Mouse (Mus musculus) lung, embryonic 15.5 days (tissue): Measurements from ENCODE around the gene Zfp719. TPM values are rescaled to one million over a fixed set of nuclear protein-coding genes. Genes with fewer than 3 reads are reported as not detected.
A peak's percentile ranks its signal among the peaks of the same experiment; 100 is the strongest.

Experiments used
- ATAC-seq: fragments of 200-750 bp; cut with Nextera tagmentation; 2 replicates; pipeline ENCODE4 v1.8.0; 2017; ENCODE audit warnings: moderate number of reproducible peaks, borderline replicate concordance; ENCODE audit not compliant: low FRiP score, low TSS enrichment; ENCODE audit errors: extremely low read depth
- H3K27ac ChIP-seq: fragments of 300-500 bp; sonication (generic); 2 replicates; pipeline ENCODE4 v1.5.1; 2015; ENCODE audit warnings: moderate library complexity, mild to moderate bottlenecking, inconsistent platforms
- H3K27me3 ChIP-seq: fragments of 300-500 bp; sonication (generic); 2 replicates; pipeline ENCODE4 v1.6.1; 2015; ENCODE audit warnings: inconsistent platforms
- H3K36me3 ChIP-seq: fragments of 300-500 bp; sonication (generic); 2 replicates; pipeline ENCODE4 v1.6.1; 2015; ENCODE audit warnings: inconsistent platforms
- H3K4me1 ChIP-seq: fragments of 300-500 bp; sonication (generic); 2 replicates; pipeline ENCODE4 v1.6.1; 2015; ENCODE audit warnings: inconsistent platforms
- H3K4me2 ChIP-seq: fragments of 300-500 bp; sonication (generic); 2 replicates; pipeline ENCODE4 v1.6.1; 2015; ENCODE audit warnings: inconsistent platforms, mild to moderate bottlenecking, moderate library complexity
- H3K4me3 ChIP-seq: fragments of 300-500 bp; sonication (generic); 2 replicates; pipeline ENCODE4 v1.5.1; 2015; ENCODE audit warnings: mild to moderate bottlenecking, inconsistent platforms
- H3K9ac ChIP-seq: fragments of 300-500 bp; sonication (generic); 2 replicates; pipeline ENCODE4 v1.6.1; 2015; ENCODE audit warnings: inconsistent platforms
- H3K9me3 ChIP-seq: fragments of 300-500 bp; sonication (generic); 2 replicates; pipeline ENCODE4 v1.6.1; 2016; ENCODE audit warnings: inconsistent platforms
- WGBS: fragments of 180-500 bp; shearing (Covaris S2); methylation state at CpG from one replicate; pipeline ENCODE4 v1.1.7; 2015; 5-methylcytosine and 5-hydroxymethylcytosine counted together
- polyA plus RNA-seq: library from polyadenylated mRNA; unstranded; fragments of >200 nt; fragmentation: Nextera tagmentation; extraction: Ambion mirVana; gene quantifications from 2 replicates; pipeline ENCODE4 v1.2.1, GENCODE M21; 2015

Gene Zfp719
- polyA plus RNA-seq: 13.1 and 13.5 TPM in 2 replicates

DNA sequence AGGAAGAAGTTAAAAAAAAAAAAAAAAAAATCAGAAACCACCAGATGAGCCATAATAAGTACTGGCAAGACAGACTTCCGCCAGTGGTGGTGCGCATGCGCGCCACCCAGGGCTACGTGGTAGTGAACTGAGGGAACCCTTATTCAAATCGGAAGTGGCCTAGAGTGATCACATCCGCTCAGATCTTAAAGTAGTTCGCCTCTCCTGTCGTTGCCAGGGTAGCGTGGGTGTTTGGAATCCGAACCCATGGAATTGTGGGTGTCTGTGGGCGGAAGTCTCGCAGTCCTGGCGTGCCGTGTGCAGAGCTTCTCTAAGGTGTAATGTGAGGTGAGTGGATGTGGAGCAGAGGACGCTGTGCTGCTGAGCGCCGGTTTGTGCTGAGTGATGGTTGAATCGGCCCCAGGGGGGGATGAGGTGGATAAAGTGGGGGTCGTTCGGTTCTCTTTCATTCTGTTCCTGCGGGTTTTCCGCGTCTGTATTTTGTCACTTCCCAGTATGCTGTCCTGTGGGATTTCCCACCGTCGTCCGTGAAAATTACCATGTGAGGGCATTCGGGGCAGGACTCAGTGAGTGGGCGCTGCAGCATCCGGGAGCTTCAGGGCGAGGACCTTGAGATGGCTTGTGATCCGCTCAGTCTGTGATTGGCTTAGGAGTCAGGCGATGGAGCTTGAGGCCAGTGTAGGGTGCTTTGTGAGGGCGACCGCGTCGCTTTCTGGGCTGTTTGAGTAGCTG is at the start of gene Zfp719:
Gene Zfp719 (plus strand): TSS at position 171 of the 732 bp plus-strand sequence.
- peak within 1 kb of the TSS; percentile 90 for H3K27ac ChIP-seq
- peaks cover 14% of the 10 kb centered on the region for H3K36me3 ChIP-seq
- no peaks in the 10 kb centered on the region for H3K9me3 ChIP-seq
- no peaks in the 10 kb centered on the region for H3K27me3 ChIP-seq
- WGBS: under 1% methylated on average over 37 of the region's 37 CpGs
- H3K9ac ChIP-seq: peak within 1 kb of the TSS; percentile 79
- peaks cover 10% of the 10 kb centered on the region for H3K4me1 ChIP-seq
- peak; percentile 97 for ATAC-seq
- peak within 1 kb of the TSS; percentile 86 for H3K4me3 ChIP-seq
- peak within 1 kb of the TSS; percentile 63 for H3K4me2 ChIP-seq

DNA sequence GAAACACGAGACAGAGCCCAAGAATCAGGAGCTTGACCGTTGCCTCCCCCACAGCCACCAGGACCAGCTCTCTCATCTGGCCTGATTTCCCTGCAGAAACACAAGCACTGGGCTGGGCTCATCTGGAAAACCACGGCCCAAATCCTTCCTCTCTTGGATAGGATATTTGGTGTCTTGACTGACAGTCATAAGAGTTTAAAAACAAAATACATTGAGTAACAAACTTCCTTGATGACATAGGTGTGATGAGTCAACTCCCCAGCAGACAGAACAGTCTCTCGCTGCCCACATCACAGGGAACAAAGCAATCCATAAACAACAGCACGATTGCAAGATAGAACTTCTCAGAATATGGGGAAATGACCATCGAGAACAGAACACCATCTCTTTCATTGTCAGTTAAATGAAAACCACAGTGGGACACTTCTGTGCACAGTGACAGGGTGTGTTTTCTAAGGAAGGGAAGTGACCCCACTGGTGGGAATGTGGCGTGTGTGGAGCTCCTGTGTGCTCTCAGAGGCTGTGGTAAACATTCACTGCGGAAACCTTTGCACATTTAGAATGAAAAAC is 49.1 kb upstream of the Zfp719 start:
- WGBS: 58% methylated on average over 8 of the region's 8 CpGs
- Histone ChIP-seq H3K27ac (no peak overlapping the region), H3K4me2 (no peak overlapping the region), H3K4me1 (no peaks in the 10 kb centered on the region), H3K36me3 (no peaks in the 10 kb centered on the region), H3K27me3 (no peaks in the 10 kb centered on the region), H3K9me3 (no peaks in the 10 kb centered on the region), H3K4me3 (no peak overlapping the region), H3K9ac (no peak overlapping the region)
- ATAC-seq: no peak

DNA sequence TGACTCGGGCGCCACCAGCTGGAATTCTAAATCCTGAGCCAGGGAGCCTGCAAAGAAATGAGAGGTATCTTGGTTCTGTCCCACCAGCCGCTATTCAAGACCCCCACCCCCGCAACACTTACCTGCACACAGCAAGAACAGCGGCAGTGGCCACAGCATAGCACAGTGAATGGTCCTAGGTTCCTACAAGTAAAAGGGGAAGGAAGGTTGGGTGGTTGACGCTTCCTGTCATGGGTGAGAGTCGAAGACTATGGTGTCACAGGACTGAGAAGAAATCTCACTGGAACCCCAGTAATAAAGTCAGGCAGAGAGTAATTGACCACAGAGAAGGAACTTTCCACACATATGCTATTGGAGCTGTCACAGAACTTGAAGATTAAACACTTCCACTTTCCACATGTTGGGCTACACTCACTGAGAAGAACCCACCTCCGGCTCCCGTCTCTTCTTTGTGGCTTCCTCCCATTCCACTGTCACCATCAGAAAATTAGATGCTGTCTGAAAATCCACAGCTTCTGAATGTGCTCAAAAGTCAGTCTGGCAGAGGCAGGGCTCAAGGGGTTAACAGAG is 46.4 kb upstream of the Zfp719 start:
- H3K4me2 ChIP-seq: no peak overlapping the region
- H3K4me1 ChIP-seq: no peaks in the 10 kb centered on the region
- no peak overlapping the region for H3K4me3 ChIP-seq
- H3K36me3 ChIP-seq: no peaks in the 10 kb centered on the region
- no peak for ATAC-seq
- WGBS: 78% methylated on average over 9 of the region's 9 CpGs
- H3K27ac ChIP-seq: no peak overlapping the region
- H3K27me3 ChIP-seq: no peaks in the 10 kb centered on the region
- no peak overlapping the region for H3K9ac ChIP-seq
- no peaks in the 10 kb centered on the region for H3K9me3 ChIP-seq

DNA sequence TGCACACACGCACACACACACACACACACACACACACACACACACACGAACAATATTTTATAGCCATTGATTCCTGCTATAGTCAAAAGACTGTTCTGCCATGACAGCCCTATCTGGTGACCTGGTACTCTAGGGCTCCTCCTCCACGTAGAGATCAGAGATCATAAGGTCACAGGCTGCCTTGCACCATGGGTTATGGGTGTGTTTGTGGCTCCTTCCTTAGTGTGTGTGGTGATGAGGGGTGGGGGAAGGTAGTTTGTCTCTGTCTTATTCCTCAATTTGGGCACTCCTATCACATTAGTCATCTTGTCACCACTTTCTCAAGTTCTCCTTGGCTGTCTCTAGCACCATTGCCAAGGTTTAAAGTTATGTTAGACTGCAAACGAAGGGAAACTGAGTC is 40.9 kb upstream of the Zfp719 start:
- Histone ChIP-seq H3K4me1 (no peaks in the 10 kb centered on the region), H3K4me3 (no peak overlapping the region), H3K9ac (no peak overlapping the region), H3K27ac (no peak overlapping the region), H3K4me2 (no peak overlapping the region), H3K9me3 (no peaks in the 10 kb centered on the region), H3K27me3 (no peaks in the 10 kb centered on the region), H3K36me3 (no peaks in the 10 kb centered on the region)
- 65% methylated on average over 4 of the region's 4 CpGs for WGBS
- no peak for ATAC-seq

DNA sequence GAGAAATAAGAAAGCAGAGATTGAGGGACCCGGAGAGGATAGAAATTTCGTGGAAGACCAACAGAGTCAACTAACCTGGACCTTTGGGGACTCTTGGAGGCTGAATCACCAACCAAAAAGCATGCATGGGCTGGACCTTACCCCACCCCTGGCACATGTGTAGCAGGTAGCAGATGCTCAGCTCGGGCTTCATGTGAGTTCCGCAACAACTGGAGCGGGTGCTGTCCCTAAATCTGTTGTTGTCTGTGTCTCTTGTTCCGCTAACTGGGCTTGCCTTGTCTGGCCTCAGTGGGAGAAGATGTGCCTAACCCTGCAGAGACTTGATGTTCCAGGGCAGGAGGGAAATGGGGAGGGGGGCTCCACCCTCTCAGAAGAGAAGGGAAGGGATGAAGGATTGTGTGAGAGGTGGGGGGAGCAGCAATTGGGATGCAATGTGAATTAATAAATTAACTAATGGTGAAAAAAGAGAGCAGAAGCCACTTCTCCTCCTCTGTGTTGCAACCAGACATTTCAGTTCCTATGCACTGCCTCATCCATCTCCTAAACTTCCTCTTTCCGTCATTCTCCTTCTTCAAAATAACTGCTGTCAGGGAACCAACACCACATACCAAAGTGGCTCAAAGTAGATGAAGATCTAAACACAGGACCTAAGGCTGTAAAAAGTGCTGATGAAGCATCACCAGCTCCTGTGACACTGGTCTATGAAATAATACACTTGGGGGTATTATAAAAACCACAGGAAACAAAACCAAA is 35.0 kb upstream of the Zfp719 start, which contains the start of gene Cd33:
Gene Cd33 (minus strand): TSS at position 204 of the 753 bp plus-strand sequence.
- 72% methylated on average over 7 of the region's 7 CpGs for WGBS
- Histone ChIP-seq H3K9ac (no peak within 1 kb of the TSS), H3K4me3 (no peak within 1 kb of the TSS), H3K27me3 (no peaks in the 10 kb centered on the region), H3K9me3 (no peaks in the 10 kb centered on the region), H3K4me2 (no peak within 1 kb of the TSS), H3K4me1 (no peaks in the 10 kb centered on the region), H3K36me3 (no peaks in the 10 kb centered on the region), H3K27ac (no peak within 1 kb of the TSS)
- ATAC-seq: no peak

DNA sequence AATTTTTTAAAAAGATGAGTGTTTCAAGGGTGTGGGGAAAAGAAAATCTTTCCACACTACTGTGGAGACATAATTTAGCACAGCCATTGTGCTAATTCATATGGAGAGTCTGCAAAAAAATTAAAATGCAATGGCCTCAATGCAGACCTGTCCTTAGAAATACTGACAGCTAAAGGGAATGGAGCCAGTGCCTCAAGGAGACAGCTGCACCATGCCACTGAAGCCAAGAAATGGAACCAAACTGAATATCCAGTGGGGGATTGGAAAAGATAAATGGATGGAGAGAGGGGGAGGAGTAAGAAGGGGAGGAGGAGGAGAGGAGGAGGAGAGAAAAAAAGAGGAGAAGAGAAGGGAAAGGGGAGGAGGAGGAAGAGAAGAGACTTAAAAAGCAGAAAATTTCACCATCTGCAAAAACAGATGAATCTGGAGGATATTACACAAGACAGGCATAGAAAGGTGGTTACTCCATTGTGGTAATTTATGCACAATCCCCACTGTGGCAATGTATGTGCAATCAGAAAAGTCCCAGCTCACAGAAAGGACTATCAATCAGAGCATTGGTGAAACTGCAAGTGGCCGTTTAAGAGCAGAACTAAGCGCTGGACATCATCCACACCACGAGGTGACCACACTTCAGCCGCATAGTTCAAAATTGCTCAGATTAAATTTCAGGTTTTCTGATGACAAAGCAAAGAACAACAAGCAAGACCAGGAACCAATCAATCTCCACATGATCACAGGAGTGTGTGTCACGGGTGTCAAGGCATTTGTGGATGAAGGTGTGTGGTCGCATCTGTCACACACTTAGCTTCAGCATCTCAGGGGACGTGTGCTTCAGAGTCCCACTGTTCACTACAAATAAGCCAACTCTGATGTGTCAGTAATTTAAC is 33.5 kb upstream of the Zfp719 start:
- Histone ChIP-seq H3K9me3 (no peaks in the 10 kb centered on the region), H3K4me2 (no peak overlapping the region), H3K27me3 (no peaks in the 10 kb centered on the region), H3K4me3 (no peak overlapping the region), H3K4me1 (no peaks in the 10 kb centered on the region), H3K36me3 (no peaks in the 10 kb centered on the region), H3K27ac (no peak overlapping the region), H3K9ac (no peak overlapping the region)
- WGBS: 47% methylated on average over 7 of the region's 7 CpGs
- no peak for ATAC-seq

DNA sequence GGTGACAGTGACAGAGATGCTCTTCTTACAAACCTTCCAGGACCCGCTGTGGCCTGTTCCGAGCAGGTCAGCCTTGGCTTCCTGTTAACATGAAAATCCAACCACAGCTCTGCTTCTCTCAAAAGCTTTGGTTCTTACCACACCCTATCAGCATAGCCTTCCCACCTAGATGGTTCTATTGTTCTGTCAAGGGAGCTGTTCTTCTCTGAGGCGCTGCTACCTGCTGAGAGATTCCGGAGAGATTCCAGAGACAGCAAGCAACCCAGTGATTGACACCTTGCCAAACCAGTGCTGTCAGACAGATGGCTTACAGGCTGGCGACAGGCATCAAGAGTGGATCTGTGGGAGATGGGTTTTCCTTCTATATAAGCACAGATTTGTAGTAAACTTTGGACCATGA is 31.7 kb upstream of the Zfp719 start:
- no peak overlapping the region for H3K9ac ChIP-seq
- H3K36me3 ChIP-seq: no peaks in the 10 kb centered on the region
- H3K4me1 ChIP-seq: no peaks in the 10 kb centered on the region
- H3K27ac ChIP-seq: no peak overlapping the region
- H3K27me3 ChIP-seq: no peaks in the 10 kb centered on the region
- H3K4me3 ChIP-seq: no peak overlapping the region
- H3K9me3 ChIP-seq: no peaks in the 10 kb centered on the region
- H3K4me2 ChIP-seq: no peak overlapping the region
- 26% methylated on average over 5 of the region's 5 CpGs for WGBS
- ATAC-seq: no peak

DNA sequence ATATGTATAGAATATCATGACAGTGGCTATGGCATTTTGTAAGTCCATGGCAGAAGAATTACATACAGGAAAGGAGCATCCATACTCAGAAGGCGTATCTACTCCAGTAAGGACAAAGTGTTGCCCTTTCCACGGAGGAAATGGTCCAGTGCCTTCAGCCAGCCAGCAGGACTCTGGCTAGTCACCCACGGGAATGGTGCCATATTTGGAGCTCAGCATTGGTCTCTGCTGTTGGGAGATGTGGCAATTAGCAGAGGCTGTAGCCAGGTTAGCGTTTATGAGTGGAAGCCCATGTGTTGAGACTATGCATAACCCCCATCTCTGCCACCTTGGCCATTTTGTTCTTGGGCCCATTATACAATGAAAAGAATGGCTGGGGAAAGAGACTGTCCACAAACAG is 31.2 kb upstream of the Zfp719 start:
- 78% methylated on average over 4 of the region's 4 CpGs for WGBS
- H3K4me3 ChIP-seq: no peak overlapping the region
- H3K4me1 ChIP-seq: no peaks in the 10 kb centered on the region
- no peaks in the 10 kb centered on the region for H3K27me3 ChIP-seq
- ATAC-seq: no peak
- H3K9me3 ChIP-seq: no peaks in the 10 kb centered on the region
- H3K4me2 ChIP-seq: no peak overlapping the region
- H3K36me3 ChIP-seq: no peaks in the 10 kb centered on the region
- H3K9ac ChIP-seq: no peak overlapping the region
- no peak overlapping the region for H3K27ac ChIP-seq

DNA sequence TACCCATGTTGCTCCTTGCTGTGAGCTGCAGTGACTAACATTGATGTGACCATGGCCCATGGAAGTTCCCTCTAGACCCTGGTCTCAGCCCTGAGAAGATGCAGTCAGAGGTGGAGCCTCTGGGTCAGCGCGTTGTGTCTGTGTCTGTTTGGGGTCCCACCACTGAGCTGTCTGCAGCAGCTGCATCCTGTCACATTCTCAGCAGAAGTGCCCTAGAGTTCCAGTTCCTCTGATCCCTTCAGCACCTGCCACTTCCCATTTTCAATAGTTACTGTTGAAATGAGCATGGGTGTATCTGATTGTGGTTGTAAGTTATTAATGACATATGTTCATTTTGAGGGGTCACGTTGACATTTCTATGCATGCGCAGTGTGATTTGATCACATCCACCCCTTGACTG is 26.3 kb upstream of the Zfp719 start:
- whole genome bisulfite sequencing: 68% methylated on average over 4 of the region's 4 CpGs

DNA sequence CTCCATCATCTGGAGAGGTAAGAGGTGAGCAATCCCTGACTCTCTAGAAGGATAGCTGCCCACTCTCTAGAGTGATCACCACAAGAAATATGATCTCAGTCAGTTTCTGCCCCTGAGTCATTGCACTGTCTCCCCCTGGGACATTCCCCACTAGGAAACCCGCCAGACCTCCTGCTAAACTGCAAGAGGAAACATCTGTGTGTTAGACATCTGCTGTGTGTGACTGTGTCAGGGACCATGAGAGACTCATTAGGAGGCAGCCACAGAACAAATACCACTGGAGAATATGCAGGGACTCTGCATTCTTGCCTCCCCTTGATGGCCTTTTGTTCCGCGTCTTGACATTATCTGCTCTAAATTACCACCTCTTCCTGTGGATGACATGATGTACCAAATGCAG is 24.9 kb upstream of the Zfp719 start:
- Histone ChIP-seq H3K36me3 (no peaks in the 10 kb centered on the region), H3K4me2 (no peak overlapping the region), H3K9me3 (no peaks in the 10 kb centered on the region), H3K27ac (no peak overlapping the region), H3K4me1 (no peaks in the 10 kb centered on the region), H3K27me3 (no peaks in the 10 kb centered on the region), H3K4me3 (no peak overlapping the region), H3K9ac (no peak overlapping the region)
- 53% methylated on average over 3 of the region's 3 CpGs for WGBS
- ATAC-seq: no peak

More for the DNA sequence above, 26.3 kb upstream of the Zfp719 start:
- Histone ChIP-seq H3K4me1 (no peaks in the 10 kb centered on the region), H3K36me3 (no peaks in the 10 kb centered on the region), H3K4me2 (no peak overlapping the region), H3K27ac (no peak overlapping the region), H3K4me3 (no peak overlapping the region), H3K9me3 (no peaks in the 10 kb centered on the region), H3K27me3 (no peaks in the 10 kb centered on the region), H3K9ac (no peak overlapping the region)
- no peak for ATAC-seq

DNA sequence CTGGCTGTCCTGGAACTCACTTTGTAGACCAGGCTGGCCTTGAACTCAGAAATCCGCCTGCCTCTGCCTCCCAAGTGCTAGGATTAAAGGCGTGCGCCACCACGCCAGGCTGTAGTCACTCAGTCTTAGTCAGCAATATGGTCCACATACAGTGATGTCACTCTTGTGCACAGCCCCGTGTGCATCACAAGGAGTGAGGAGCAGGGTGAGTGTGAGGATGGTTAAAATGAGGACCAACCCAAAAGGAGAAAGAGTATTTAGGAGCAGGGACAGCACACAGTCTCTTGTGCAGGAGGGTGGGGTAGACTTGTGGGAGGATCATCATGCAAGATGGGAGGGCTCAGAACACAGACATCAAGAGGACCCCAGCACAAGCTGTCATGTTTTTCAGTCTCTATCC is 24.1 kb upstream of the Zfp719 start:
- H3K4me3 ChIP-seq: no peak overlapping the region
- 84% methylated on average over 5 of the region's 5 CpGs for WGBS
- ATAC-seq: no peak
- H3K9me3 ChIP-seq: no peaks in the 10 kb centered on the region
- H3K4me2 ChIP-seq: no peak overlapping the region
- no peak overlapping the region for H3K27ac ChIP-seq
- no peaks in the 10 kb centered on the region for H3K36me3 ChIP-seq
- H3K9ac ChIP-seq: no peak overlapping the region
- H3K4me1 ChIP-seq: no peaks in the 10 kb centered on the region
- no peaks in the 10 kb centered on the region for H3K27me3 ChIP-seq
